Mouse (Mus musculus) limb, embryonic 11.5 days (tissue): ENCODE measurements around the gene Ube2t. TPM values are rescaled to one million over a fixed set of nuclear protein-coding genes. Genes with fewer than 3 reads are reported as not detected.

Experiments used
- ATAC-seq: fragments of 200-750 bp; cut with Nextera tagmentation; 2 replicates; pipeline ENCODE4 v1.8.0; 2017; ENCODE audit warnings: low read depth; ENCODE audit not compliant: insufficient number of reproducible peaks, low FRiP score, low TSS enrichment
- DNase-seq: peaks from one replicate; pipeline ENCODE4 v3.0.0-alpha.2; 2015; ENCODE audit warnings: low spot score
- H3K27ac ChIP-seq: fragments of 300-500 bp; sonication (generic); replicated peaks from 2 replicates; pipeline ENCODE4 v1.5.1; 2014; ENCODE audit warnings: low read depth, mild to moderate bottlenecking, low read length
- H3K27me3 ChIP-seq: fragments of 300-500 bp; sonication (generic); 2 replicates; pipeline ENCODE4 v1.6.1; 2014; ENCODE audit warnings: mild to moderate bottlenecking, low read length, mixed read lengths; ENCODE audit not compliant: control insufficient read depth, insufficient read depth
- H3K36me3 ChIP-seq: fragments of 300-500 bp; sonication (generic); 2 replicates; pipeline ENCODE4 v1.6.1; 2014; ENCODE audit warnings: mild to moderate bottlenecking, low read length, moderate library complexity, mixed read lengths; ENCODE audit not compliant: control insufficient read depth, insufficient read depth
- H3K4me1 ChIP-seq: fragments of 300-500 bp; sonication (generic); 2 replicates; pipeline ENCODE4 v1.6.1; 2014; ENCODE audit warnings: low read length, mixed read lengths; ENCODE audit not compliant: control insufficient read depth, insufficient read depth
- H3K4me2 ChIP-seq: fragments of 300-500 bp; sonication (generic); 2 replicates; pipeline ENCODE4 v1.6.1; 2014; ENCODE audit warnings: low read depth, mild to moderate bottlenecking, moderate library complexity; ENCODE audit not compliant: severe bottlenecking
- H3K4me3 ChIP-seq: fragments of 300-500 bp; sonication (generic); 2 replicates; pipeline ENCODE4 v1.5.1; 2014; ENCODE audit warnings: low read depth, low read length
- H3K9ac ChIP-seq: fragments of 300-500 bp; sonication (generic); 2 replicates; pipeline ENCODE4 v1.6.1; 2014; ENCODE audit warnings: mild to moderate bottlenecking, low read length
- H3K9me3 ChIP-seq: fragments of 300-500 bp; sonication (generic); 2 replicates; pipeline ENCODE4 v1.6.1; 2016; ENCODE audit warnings: low read length; ENCODE audit not compliant: control insufficient read depth
- WGBS: fragments of 180-500 bp; shearing (Covaris S2); extraction: QIAGEN DNeasy Blood & Tissue Kit; methylation state at CpG from one replicate; pipeline ENCODE4 v1.1.7; 2014; 5-methylcytosine and 5-hydroxymethylcytosine counted together
- polyA plus RNA-seq: library from polyadenylated mRNA; unstranded; fragments of >200 nt; fragmentation: Nextera tagmentation; extraction: Ambion mirVana; gene quantifications from 2 replicates; pipeline ENCODE4 v1.2.1, GENCODE M21; 2014

Gene Ube2t
- polyA plus RNA-seq, 1 experiment from 2014 or later = 46.7 TPM

DNA sequence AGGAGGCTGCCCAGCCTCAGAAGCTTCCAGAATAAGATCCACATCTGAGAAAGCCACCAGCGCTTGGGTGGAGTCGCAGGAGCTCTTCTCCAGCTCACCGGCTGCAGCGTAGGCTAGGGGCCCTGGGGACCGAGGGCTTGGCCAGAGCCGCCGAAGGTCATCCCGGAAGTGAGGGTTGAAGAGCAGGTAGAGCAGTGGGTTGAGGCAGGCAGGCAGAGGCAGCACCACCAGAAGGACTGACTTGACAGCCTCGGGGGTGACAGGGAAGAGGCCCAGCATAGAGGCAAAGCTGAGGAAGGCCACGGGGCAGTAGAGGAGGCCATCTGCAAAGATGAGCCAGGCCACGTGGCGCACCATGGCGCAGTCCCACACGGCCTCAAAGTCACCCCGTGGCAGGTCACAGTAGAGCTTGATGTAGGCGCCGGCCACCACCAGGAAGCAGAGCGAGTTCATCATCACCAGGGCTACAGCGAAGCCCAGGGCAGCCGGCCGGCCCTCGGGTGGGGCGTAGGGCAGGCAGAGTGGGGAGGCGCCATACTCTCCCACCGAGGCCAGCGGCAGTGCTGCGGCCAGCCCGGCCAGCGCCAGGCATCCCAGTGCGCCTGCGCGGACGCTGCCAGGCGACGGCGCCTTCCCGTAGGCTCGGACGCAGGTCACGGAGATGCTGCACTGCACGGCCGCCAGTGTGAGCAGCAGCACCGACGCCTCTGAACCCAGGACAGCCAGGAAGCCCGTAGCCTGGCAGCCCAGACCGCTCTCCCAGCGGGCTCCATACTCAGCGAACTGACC lies 25.0 kb downstream of the Ube2t start:
- Histone ChIP-seq H3K27ac (no peak overlapping the region), H3K4me3 (peak overlapping the region; percentile 29), H3K36me3 (no peaks in the 10 kb centered on the region), H3K4me1 (peaks cover 8% of the 10 kb centered on the region), H3K27me3 (0 out of 2 replicates have a peak, but pooled peaks cover 2% of the 10 kb centered on the region), H3K9ac (peak overlapping the region; percentile 62), H3K9me3 (no peaks in the 10 kb centered on the region; the same call in 1 of the 2 replicates), H3K4me2 (peak overlapping the region; percentile 88)
- DNase-seq (peak; percentile 74), ATAC-seq (peak; percentile 58)
- WGBS = 32% methylated on average over 48 of the region's 48 CpGs

DNA sequence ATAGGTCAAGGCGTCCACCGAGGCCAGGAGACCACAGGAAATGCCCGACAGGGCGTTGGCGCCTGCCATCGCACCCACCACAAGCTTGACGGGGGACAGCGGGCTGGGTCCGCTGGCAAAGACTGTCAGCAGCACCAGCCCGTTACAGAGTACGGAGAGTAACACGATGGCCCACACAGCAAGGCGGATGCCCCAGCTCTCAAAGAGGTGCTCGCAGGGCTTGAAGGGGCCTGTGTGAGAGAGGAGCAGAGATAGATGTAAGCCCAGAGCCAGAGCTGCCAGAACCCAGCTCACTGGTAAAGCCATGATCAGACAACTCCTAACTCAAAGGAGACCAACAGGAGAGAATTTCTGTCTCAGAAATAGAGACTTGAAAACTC lies 25.6 kb downstream of the Ube2t start:
- Histone ChIP-seq H3K36me3 (no peaks in the 10 kb centered on the region), H3K4me2 (peak overlapping the region; percentile 88), H3K4me1 (peaks cover 9% of the 10 kb centered on the region), H3K27me3 (0 out of 2 replicates have a peak, but pooled peaks cover 2% of the 10 kb centered on the region), H3K9ac (peak overlapping the region; percentile 62), H3K4me3 (peak overlapping the region; percentile 29), H3K9me3 (no peaks in the 10 kb centered on the region; the same call in 1 of the 2 replicates), H3K27ac (no peak overlapping the region)
- DNase-seq (no peak), ATAC-seq (no peak)
- 9% methylated on average over 14 of the region's 14 CpGs for WGBS

GRCm38 (mm10) chr1:134989372-134989771 lies 27.0 kb downstream of the Ube2t start:
- WGBS = 10% methylated on average over 7 of the region's 7 CpGs
- Histone ChIP-seq H3K4me2 (no peak overlapping the region), H3K9ac (no peak overlapping the region), H3K9me3 (no peaks in the 10 kb centered on the region; the same call in 1 of the 2 replicates), H3K36me3 (no peaks in the 10 kb centered on the region), H3K4me3 (no peak overlapping the region), H3K4me1 (peaks cover 9% of the 10 kb centered on the region), H3K27ac (no peak overlapping the region), H3K27me3 (0 out of 2 replicates have a peak, but pooled peaks cover 2% of the 10 kb centered on the region)
- ATAC-seq = no peak
- peak; percentile 88 for DNase-seq

GRCm38 (mm10) chr1:134992046-134992645 lies 29.8 kb downstream of the Ube2t start:
- H3K4me2 ChIP-seq = peak overlapping the region; percentile 2; the same call in 1 of the 2 replicates
- DNase-seq (peak; percentile 54), ATAC-seq (no peak)
- H3K9me3 ChIP-seq = no peaks in the 10 kb centered on the region
- H3K27me3 ChIP-seq = 0 out of 2 replicates have a peak, but pooled peaks cover 2% of the 10 kb centered on the region
- peak overlapping the region; percentile 42; the same call in 1 of the 2 replicates for H3K27ac ChIP-seq
- H3K9ac ChIP-seq = peak overlapping the region; percentile 28
- H3K4me1 ChIP-seq = peaks cover 9% of the 10 kb centered on the region
- no peaks in the 10 kb centered on the region for H3K36me3 ChIP-seq
- H3K4me3 ChIP-seq = no peak overlapping the region
- 25% methylated on average over 8 of the region's 8 CpGs for WGBS

DNA sequence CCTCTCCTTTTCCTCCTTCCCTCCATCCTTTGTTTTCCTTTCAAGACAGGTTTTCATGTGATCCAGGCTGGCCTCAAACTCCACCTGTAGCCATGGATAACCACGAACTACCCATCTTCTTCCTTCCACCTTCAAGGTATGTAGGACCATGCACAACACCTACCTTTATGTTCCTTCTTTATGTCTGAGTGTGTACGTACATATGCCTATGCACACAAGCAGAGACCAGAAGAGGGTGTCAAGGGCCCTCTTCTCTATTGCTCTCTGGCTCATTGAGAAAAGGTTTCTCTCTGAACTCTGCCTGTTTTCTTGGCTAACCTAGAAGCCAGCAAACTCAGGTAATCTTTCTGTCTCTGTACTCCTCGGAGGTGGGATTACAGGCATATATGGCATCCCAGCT lies 32.4 kb downstream of the Ube2t start:
- Histone ChIP-seq H3K27ac (no peak overlapping the region), H3K9me3 (no peaks in the 10 kb centered on the region), H3K4me3 (no peak overlapping the region), H3K9ac (no peak overlapping the region), H3K4me2 (no peak overlapping the region), H3K4me1 (peaks cover 9% of the 10 kb centered on the region), H3K36me3 (no peaks in the 10 kb centered on the region), H3K27me3 (no peaks in the 10 kb centered on the region)
- no peak for ATAC-seq
- whole genome bisulfite sequencing = 81% methylated on average over 3 of the region's 3 CpGs
- DNase-seq = no peak

DNA sequence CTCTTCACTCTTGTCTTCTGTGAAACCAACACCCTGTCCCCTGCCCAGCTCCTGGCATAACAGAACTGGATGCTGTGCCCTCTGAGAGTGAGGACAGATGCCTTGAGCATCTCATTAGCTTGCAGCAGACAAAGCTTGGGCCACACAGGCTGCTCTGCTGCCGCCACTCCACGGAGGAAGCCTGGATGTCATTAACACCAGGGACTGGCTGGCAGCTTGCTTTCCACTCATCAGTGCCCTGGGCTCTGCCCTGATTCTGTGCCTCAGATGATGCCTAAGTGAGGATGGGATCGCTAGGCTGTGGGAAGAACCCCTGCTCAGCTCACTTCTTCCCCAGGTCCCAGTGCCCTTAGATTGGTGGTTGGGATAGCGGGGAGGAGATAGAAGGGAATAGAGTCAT lies 33.1 kb downstream of the Ube2t start:
- no peak for DNase-seq
- 50% methylated on average over 4 of the region's 4 CpGs for WGBS
- no peak for ATAC-seq
- no peak overlapping the region for H3K27ac ChIP-seq
- no peak overlapping the region for H3K4me3 ChIP-seq
- H3K36me3 ChIP-seq = no peaks in the 10 kb centered on the region
- H3K27me3 ChIP-seq = no peaks in the 10 kb centered on the region
- H3K9me3 ChIP-seq = no peaks in the 10 kb centered on the region
- H3K4me1 ChIP-seq = peaks cover 9% of the 10 kb centered on the region
- no peak overlapping the region for H3K4me2 ChIP-seq
- H3K9ac ChIP-seq = no peak overlapping the region

DNA sequence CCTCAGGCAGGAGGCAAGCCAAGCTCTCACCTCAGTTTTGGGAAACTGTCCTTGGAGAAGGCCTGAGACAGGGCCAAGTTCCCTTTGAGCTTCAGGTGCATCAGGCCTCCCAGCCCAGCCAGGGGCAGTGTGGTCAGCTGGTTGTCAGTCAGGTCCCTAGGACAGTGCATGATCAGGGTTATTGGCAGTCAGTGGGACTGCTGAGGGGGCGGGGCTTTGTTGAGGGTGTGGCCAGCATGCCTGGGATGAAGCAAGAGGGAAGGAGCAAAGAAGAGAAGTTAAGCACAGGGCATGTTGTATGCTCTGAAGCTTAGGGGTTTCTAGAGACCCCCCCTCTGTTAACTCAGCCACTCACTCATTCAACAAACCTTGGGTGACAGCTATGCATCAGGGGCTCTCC lies 33.6 kb downstream of the Ube2t start:
- H3K9me3 ChIP-seq = no peaks in the 10 kb centered on the region
- H3K4me2 ChIP-seq = no peak overlapping the region
- no peak for DNase-seq
- no peak overlapping the region for H3K4me3 ChIP-seq
- no peak overlapping the region for H3K27ac ChIP-seq
- 16% methylated on average over 1 of the region's 1 CpGs for WGBS
- H3K27me3 ChIP-seq = no peaks in the 10 kb centered on the region
- no peak overlapping the region for H3K9ac ChIP-seq
- peak; percentile 22; the same call in 1 of the 2 replicates for ATAC-seq
- peaks cover 9% of the 10 kb centered on the region for H3K4me1 ChIP-seq
- no peaks in the 10 kb centered on the region for H3K36me3 ChIP-seq

DNA sequence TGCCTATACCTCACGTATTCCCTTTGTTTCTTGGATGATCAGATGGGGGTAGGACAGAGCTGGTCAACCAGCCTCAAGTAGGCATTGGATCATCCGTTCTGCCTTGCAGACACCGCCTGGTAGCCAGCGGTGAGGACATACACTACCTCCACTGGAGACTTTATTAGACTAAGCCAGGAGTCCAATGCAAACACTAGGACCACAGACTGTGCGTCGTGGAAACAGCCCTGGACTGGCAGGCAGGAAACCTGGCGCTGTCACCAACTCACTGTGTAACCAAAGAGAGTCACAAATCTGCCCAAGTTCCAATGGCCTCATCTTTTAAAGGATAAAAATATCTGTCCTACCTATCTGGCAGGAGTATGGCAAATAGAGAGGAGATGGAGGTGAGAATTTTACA lies 34.1 kb downstream of the Ube2t start:
- Histone ChIP-seq H3K4me3 (no peak overlapping the region), H3K27ac (no peak overlapping the region), H3K9me3 (no peaks in the 10 kb centered on the region), H3K36me3 (no peaks in the 10 kb centered on the region), H3K4me1 (peaks cover 9% of the 10 kb centered on the region), H3K27me3 (no peaks in the 10 kb centered on the region), H3K9ac (no peak overlapping the region), H3K4me2 (no peak overlapping the region)
- 83% methylated on average over 7 of the region's 7 CpGs for WGBS
- ATAC-seq = no peak
- no peak for DNase-seq
